Mouse (Mus musculus) c-Kit-positive CD71-negative TER-119-negative erythroid progenitor cells, embryonic 14.5 days (primary cell): ENCODE data around the gene Bahcc1.
A peak's percentile ranks its signal among the peaks of the same experiment; 100 is the strongest.

ENCODE experiments used
- DNase-seq: peaks from one replicate; pipeline ENCODE4 v3.0.0-alpha.2; 2013; ENCODE audit warnings: low read depth

The Bahcc1 gene

GRCm38 (mm10) chr11:120315832-120316689, 83.3 kb downstream of the Bahcc1 start:
- peak; percentile 81 for DNase-seq

DNA sequence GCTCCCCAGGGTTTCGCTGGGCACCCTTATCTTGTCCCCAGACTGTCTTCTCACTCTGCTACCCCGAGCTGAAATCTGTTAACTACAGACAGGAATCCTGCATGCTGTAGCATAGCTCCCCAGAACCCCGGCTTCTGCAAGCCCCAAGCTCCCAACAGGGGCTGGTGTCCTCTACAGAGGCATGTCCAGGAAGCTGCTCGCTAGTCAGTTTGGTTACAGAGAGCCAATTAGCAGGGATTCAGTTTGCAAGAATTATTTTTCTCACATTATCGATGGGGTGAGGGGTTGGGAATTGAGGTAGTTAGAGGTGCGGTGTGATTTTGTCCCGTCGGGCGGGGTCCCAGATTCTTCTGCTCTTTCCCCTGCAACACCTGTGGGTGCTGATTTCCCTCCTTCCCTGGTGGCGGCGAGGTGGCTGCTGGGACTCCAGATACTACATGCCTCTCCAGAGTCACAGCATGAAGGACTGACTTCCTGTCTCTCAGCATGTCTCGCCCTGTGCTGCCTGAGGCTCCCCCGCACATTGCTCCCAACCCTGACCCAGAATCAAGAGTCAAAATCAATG, 84.0 kb downstream of the Bahcc1 start:
- DNase-seq: no peak

DNA sequence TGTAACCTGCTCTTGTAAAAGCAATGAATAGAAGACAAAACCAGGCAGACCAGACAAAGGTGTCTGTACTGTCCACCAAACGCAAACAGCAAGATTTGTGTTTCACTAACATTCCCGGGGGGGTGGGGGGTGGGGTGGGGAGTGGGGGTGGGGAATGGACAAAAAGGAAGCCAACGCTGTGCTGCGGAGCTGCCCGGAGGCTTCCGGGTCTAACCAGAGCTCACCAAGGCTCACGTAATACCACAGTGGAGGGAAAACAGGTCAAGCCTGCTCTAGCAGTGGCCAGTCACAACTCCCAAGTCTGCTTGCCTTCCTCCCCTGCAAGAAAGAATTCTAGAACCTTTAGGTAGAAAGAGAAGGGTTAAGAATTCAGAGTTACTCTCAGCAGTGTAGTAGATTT, 84.7 kb downstream of the Bahcc1 start:
- no peak for DNase-seq

DNA sequence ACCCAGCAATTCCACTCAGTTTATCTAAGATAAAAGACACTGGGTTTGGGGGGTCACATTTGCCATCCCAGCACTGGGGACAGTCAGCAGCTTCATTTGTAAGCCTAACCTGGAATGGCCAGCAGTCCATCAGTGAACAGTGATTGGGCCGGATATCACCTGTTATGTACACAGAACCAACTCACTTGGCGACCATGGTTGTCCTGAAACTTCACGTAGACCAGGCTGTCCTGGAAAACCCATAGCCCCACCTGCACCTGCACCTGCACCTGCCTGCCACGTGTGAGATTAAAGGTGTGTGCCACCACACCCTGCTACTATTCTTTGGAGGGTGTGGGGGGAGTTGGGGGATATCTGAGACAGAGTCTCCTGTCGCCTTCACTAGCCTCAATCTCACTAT, 86.6 kb downstream of the Bahcc1 start:
- no peak for DNase-seq

DNA sequence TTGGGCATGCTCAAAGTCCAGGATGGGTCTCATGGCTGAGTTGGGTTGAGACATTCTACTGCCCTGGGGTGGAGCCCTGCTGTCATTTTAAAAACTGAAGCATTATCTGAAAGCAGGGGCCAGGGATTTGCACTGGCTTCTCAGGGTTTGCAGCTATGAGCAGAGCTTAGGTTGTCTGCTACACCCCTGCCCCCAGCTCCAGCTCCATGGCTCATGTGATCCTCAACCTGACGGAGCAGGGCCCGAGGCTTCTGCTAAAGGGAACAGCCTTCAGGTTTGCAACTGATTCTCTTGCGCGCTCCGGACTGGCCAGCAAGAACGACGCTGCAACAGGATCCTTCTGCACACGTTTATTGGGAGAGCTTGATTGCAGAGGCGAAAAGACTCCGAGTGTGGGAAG, 87.4 kb downstream of the Bahcc1 start:
- DNase-seq: no peak

DNA sequence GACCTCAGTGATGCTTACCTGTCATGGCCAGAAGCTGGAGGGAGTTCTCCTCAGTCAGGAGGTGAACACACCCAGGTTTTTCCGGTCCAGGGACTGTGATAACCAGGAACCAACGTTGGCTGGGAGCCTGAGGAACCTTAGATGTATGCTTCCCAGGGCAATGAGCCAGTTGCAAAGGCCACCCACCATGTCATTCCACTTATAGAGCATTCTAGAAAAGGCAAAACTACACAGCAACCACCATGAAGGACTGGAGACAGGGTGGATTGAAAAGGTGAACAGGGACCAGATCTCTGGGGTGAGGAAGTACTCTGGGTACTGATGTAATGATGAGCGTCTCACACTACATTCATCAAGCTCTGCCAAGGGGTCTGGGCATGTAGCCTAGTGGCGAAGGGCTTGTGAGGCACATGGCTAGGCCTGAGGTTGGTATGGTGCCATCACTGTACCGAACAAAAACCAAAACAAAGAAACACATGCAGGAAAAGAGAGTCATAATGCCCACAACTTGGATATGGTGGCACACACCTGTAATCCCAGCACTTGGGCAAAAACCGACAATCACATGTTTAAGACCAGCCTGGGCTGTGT, 102.8 kb downstream of the Bahcc1 start:
- DNase-seq: no peak

- no peak for DNase-seq
Observed at GRCm38 (mm10) chr11:120337447-120337846, 104.7 kb downstream of the Bahcc1 start.

- DNase-seq: no peak
Observed at GRCm38 (mm10) chr11:120338786-120339185, 106.0 kb downstream of the Bahcc1 start.

DNA sequence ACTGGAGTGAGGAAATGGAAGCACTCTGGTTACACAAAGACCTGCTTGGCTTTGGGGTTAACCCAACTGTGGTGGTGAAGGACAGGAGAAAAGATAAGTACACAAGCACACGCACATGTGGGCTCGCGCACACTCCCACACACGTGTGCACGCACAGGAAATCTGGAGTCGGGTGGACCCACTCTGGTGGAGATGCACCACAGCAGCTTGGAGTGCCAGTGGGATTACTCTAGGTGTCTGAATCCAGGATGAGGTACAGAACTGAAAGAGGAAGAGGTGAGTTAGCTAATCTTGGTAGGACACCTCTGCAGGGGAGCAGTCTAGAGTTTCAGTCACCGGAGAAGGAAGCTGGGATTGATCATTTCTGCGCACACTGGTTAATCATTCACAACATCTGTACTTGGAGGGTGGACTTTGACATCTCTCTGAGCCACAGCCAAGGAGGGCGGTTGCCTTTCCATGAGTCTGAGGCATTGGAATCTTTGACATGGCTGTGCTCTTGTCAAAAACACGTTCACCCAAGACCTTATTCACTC, 107.3 kb downstream of the Bahcc1 start:
- no peak for DNase-seq

GRCm38 (mm10) chr11:120341661-120342060, 108.9 kb downstream of the Bahcc1 start:
- no peak for DNase-seq
